Mouse (Mus musculus) layer of hippocampus, adult 8-10 months (tissue): ENCODE data around the gene Atp6v1g2. TPM values are rescaled to one million over a fixed set of nuclear protein-coding genes. Genes with fewer than 3 reads are reported as not detected.

ENCODE experiments used
- DNase-seq, 2 experiments: peaks; one replicate each; pipeline ENCODE4 v3.0.0; 2022; ENCODE audit warnings: low spot score in 2 of 2
- total RNA-seq, 4 experiments: library from RNA; stranded (reverse); gene quantifications; 2 replicates each; pipeline ENCODE4 v1.2.4; 2022

Atp6v1g2 gene
- total RNA-seq, 4 experiments from 2014 or later, result 592 to 630 (median 612) TPM

DNA sequence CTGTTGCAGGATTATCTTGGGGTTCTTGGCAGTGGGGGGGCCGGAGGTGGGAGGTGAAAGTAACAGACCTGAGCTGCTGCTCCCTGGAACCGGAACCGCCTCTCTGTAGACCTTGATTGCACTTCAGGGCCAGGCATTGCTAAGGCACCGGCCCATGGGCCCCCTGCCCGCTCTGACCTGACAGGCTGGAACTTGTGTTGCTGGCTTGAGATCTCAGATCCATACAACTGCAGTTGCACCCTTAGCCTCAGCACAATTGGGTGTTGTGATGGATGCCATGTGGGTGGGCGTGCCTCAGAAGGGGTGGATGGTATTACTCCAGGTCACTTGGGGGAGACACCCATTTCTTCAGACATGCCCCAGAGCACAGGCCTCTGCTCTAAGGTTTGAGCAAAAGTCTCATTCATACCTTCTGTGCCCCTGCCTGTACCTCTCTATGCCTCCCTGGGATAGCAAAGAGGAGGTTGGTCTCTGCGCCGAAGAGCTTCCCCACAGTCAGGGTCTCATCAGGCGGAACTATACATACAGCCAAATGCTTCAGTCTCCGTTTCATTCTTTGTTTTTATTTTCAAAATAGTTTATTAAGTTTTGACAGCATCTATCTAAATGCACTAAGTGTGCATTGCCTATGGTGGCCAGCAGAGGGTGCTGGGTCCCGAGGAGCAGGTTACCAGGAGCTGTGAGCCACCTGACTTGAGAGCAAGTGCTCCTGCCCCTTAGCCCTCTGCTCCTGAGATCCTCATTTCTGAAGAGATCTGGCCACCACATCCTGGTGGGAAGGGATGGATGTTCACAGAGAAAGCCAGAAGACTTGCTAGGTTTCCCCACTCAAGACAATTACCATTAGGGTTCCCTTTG is 21.0 kb downstream of the Atp6v1g2 start:
- DNase-seq, result no peak

DNA sequence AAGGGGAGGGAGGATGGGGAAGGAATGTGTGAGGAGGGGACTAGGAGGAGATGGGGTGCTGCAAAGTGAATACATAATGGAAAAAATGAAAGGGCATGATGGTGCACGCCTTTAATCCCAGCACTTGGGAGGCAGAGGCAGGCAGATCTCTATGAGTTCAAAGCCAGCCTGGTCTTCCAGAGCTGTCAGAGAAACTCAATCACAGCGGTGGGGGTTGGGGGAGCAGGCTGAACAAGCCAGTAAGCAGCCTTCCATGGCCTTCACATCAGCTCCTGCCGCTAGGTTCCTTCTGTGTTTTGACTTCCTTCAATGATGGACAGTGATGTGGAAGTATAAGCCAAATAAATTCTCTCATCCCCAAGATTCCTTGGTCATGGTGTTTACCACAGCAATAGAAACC is 21.8 kb downstream of the Atp6v1g2 start:
- no peak for DNase-seq

DNA sequence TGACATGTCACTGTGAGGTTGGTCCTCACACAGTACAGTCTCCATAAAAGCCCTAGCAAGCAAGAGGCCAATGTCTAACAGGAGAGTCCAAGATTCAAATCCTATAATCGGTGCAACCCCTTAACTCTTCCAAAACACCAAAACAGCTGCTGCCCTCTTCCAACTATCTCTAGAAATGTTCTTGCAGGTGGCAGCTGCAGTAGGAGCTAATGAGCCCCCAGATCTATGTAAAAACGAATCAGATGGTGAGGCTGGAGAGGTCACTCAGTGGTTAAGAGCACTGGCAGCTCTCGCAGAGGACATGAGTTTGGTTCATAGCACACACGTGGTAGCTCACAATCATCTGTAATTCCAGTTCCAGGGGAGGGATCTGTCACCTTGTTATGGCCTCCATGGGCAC is 22.2 kb downstream of the Atp6v1g2 start:
- no peak for DNase-seq

DNA sequence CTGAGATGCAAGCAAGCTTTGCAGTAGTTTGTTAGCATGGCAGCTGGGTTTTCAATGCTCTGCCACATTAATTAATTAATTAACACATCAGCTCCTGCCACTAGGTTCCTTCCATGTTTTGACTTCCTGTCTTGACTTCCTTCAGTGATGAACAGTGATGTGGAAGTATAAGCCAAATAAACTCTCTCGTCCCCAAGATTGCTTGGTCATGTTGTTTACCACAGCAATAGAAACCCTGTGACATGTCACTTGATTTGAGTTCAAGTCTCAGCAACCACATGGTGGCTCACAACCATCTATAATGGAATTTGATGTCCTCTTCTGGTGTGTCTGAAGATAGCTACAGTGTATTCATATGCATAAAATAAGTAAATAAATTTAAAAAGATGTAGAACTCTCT is 23.9 kb downstream of the Atp6v1g2 start:
- DNase-seq, result no peak

DNA sequence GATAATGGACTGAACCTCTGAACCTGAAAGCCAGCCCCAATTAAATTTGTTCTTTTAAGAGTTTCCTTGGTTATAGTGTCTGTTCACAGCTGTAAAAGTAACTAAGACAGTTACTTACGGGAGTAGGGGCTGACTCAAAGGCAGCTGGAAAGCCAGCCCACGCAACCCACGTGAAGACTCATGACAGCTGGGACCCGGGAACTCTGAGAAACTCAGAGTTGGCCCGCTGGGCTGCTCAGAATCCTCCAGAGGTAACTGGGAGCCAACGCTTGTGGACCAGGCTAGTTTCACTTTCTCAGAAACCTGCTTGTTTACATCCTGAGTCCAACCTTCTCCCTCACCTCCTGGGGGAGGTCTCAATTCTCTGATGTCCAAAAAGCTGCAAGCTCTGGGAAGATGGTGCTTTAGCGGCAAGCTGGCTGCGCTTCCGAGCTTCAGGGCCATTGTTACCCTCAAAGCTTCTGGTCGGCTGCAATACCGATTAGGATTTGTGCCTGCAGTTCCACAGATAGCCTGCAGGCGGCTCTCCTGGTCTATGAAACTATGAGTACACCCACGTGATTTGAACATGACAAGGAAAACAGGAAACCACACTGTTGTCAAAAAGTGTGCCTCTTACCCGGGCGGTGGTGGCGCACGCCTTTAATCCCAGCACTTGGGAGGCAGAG is 24.5 kb downstream of the Atp6v1g2 start:
- DNase-seq, result peak; percentile 91 to 98

DNA sequence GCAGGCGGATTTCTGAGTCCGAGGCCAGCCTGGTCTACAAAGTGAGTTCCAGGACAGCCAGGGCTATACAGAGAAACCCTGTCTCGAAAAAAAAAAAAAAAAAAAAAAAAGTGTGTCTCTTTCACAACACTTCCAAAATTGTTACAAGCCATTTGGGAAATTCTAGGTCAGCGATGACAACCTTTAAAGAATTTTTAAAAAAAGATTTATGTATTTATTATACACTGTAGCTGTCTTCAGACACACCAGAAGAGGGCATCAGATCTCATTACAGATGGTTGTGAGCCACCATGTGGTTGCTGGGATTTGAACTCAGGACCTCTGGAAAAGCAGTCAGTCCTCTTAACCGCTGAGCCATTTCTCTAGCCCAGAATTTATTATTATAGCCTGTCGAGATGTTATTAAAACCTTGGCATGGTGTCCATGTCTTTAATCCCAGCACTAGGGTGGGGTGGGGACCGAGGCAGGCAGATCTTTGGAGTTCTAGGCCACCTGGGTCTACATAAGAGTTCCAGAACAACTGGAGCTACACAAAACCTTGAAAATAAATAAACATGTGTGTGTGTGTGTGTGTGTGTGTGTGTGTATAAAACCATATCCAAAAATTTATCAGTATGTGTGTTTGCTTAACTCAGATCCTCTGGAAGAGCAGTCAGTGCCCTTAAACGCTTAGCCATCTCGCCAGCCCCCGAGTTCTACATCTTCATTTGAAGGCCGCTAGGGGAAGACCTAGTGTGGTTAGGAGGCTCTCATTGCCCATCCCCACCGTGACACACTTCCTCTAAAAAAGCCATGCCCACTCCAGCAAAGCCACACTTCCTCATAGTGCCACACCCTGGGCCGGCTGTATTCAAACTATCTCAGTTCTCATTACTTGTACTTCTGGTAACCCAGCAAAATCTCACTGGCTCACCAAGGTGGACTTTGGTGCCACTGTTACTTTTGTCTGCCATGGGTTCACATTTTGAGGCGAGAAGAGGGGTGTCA is 25.3 kb downstream of the Atp6v1g2 start:
- no peak for DNase-seq

DNA sequence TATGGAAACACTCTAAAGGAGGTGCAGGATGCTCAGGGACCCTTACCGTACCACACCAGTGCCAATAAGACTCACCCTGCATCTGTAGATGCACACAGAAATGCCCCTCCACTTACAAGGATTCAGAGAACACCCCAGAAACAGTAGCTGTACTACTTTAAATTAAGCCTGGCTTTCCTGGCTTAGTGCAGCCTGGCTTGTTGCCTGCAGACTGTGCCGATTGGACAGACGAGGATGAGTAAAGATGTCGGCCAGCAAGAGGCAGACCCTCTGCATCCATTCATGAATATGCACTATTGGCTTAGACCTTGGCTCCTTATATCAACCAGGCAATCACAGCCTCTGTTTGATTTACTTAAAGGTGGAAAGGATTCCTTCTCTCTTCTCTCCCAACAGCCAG is 26.2 kb downstream of the Atp6v1g2 start:
- no peak for DNase-seq

DNA sequence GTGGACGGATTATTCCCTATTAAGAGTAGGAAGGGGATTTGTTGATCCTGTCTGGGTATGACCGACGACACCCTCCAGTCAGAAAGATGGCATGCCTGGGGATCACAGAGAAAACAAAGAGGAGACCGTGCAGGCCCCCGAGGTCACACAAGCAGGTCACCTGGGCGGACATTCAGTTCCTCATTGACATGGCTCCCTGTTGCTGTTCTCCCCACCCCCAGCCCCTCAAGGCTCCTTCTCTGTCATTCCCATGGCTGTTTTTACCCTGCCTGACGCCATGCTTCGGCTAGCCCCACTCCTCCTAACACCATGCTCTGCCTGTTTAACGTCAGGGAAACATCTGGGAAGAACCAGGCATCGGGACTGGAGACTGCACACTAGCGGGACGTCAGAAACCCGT is 28.2 kb downstream of the Atp6v1g2 start:
- no peak for DNase-seq

DNA sequence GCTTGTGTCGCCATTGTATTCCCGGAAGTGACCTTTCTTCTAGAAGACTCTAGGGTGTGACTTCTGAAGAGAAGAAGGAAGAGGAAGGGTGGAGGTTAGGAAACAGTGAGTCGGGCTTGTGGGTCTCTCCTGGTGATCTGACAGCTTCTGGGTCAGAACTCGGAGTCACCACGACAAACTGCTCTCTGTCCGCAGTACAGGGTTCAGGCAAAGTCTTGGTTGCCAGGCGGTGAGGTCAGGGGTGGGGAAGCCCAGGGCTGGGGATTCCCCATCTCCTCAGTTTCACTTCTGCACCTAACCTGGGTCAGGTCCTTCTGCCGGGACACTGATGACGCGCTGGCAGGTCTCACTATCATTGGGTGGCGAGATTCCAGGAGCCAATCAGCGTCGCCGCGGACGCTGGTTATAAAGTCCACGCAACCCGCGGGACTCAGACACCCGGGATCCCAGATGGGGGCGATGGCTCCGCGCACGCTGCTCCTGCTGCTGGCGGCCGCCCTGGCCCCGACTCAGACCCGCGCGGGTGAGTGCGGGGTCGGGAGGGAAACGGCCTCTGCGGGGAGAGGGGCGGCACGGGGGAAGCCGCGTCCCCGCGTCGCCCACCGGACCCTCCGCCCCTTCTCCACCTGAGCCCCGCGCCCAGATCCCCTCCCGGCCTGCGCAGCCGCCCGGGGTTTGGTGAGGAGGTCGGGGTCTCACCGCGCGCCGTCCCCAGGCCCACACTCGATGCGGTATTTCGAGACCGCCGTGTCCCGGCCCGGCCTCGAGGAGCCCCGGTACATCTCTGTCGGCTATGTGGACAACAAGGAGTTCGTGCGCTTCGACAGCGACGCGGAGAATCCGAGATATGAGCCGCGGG is 29.4 kb downstream of the Atp6v1g2 start, which contains the start of gene H2-D1:
H2-D1 (plus strand) TSS at position 67 of the 859 bp plus-strand sequence.
- peak; percentile 89 to 97 for DNase-seq

DNA sequence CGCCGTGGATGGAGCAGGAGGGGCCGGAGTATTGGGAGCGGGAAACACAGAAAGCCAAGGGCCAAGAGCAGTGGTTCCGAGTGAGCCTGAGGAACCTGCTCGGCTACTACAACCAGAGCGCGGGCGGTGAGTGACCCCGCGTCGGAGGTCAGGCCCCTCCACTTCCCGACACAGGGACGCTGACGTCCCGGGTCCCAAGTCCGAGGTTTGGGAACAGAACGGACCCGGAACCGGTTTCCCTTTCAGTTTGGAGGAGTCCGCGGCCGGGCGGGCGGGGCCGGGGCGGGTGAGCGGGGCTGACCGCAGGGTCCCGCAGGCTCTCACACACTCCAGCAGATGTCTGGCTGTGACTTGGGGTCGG is 30.0 kb downstream of the Atp6v1g2 start:
- DNase-seq, result no peak

DNA sequence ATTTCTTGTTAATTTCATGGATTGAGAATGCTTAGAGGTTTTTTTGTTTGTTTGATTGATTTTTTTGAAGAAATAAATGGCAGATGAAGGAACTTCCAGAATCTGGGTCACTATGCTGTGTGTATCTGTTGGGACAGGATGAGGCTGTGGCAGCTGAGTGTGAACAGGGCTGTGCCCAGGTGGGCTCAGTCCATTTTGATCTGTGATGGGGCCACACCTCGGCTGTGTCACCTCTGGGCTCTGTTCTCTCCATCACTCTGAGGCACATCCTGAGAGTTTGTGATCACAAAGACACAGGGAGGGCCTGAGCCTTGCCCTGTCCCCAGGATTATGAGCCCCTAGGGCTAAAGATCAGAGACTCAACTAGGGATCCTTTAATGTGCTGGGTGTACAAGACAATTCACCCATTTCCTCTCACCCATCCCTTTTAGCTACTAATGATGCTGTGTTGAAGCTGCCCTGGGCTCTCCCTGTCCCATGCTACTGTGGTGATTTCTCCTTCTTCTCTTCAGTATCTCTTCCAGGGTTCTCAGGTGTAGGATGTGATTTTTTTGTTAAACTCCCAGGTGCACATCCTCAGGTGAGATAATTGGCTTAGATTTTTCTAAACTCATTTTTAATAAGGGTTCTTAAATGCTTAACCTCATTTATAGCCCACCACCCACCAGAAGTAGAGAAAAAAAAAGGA is 34.1 kb downstream of the Atp6v1g2 start:
- DNase-seq, result no peak

DNA sequence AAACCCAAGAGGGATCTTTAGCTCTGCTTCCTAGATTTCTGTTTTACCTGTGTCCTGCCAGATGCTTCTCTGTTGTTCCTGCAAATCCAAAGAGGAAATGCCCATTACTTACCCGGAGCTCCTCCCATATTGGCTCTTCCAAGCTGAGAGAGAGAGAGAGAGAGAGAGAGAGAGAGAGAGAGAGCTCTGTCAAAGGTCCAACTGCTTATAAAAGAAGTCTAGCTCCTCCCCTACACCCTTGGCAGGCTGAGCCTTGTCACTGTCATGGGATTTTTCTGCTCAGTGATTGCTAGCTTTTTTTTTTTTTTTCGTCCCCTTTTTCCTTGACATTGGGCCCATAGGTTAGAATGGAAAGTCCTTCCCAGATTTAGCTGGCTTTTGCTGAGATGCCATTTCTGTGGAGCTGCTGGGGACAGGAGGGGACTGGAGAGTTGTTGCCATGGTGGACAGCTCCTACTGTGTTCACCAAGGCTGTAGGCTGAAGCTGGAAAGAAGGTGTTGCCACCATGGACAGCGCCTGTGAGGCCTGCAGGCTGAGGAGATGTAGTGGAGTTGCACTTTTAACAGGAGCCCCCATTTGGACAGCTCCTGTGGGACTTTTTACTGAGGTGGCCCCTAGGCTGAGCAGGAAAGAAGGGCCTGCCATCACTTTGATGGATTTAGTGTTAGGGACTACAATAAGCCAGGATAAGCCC is 36.3 kb downstream of the Atp6v1g2 start:
- no peak for DNase-seq

DNA sequence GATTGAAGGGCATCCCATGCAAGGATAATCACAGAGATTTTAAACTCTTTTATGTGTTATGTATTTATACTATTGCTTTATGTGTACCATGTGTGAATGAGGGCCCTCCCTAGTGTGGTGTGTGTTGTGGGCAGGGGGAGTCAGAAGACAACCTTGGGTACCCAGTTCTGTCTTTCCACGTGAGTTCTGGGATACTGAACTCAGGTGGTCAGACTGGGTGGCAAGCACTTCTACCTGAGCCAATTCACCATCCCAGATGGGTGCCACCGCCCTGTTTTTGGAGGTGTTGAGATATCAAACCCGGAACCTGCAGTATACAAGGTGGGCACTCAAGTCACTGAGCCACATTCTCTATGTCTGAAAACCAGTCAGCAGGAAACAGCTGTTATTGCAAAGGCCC is 38.8 kb downstream of the Atp6v1g2 start:
- no peak for DNase-seq

DNA sequence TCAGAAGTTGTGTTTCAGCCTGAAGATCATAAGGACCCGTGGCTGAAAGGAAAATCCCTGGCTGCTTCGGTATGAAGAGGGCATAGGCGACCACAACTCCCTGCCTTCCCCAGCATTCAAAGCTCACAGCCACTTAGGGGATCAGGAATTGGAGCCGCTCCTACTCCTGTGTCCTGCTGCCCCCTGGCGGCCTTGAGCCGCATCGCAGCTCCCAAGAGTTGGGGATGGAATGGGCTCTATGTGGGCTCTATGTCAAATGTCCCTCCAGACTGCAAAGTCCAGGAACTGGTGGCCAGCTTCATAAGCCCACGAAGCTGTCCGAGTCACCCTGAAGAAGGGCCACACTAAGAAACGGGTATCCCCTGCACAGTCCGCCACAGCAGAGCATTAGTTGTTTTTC is 41.3 kb downstream of the Atp6v1g2 start:
- DNase-seq, result peak in 1 of 2 experiments; percentile 87

DNA sequence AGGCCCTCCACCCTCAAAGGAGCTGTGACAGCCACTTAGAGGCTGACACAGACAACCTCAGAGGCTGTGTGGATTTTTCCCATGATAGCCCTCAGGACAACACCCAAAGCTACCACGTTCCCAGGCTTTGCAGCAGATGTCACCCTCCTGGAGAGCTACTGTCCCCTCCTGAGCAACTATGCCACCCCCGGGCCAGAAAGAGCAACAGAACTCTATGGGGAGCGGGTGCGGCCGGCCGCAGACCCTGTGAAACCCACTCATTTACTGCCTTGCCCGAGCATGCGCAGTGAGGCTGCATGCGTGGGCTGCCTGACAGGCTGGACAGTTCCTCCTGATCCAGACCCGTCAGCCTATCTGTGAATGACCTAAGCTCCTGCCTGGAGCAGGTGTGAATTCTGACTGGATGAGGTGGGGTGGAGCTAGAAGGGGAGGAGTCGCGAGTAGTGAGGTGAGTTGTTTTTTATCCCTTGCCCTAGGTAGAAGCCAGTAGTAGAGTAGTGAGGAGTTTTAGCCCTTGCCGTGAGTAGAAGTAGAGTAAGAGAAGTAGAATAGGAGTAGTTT is 42.9 kb downstream of the Atp6v1g2 start:
- DNase-seq, result no peak

DNA sequence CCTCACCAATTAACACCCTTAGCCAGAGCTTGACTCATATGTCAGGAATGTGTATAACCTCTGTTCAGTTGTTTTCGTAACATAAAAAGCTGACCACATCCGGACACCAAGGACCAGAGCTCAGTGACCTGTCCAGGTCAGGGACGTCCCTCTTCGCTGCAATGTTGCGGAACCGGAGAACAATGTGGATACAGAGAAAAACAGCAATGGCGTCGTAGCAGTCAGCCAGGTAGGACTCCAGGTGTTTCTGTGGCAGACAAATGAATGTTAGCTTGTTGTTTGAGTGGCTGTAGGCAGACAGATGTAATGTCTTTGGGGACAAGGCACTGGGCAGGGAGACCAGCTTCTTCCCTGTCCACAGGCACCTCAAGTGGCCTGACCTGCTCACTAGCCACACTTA is 44.6 kb downstream of the Atp6v1g2 start:
- DNase-seq, result no peak

DNA sequence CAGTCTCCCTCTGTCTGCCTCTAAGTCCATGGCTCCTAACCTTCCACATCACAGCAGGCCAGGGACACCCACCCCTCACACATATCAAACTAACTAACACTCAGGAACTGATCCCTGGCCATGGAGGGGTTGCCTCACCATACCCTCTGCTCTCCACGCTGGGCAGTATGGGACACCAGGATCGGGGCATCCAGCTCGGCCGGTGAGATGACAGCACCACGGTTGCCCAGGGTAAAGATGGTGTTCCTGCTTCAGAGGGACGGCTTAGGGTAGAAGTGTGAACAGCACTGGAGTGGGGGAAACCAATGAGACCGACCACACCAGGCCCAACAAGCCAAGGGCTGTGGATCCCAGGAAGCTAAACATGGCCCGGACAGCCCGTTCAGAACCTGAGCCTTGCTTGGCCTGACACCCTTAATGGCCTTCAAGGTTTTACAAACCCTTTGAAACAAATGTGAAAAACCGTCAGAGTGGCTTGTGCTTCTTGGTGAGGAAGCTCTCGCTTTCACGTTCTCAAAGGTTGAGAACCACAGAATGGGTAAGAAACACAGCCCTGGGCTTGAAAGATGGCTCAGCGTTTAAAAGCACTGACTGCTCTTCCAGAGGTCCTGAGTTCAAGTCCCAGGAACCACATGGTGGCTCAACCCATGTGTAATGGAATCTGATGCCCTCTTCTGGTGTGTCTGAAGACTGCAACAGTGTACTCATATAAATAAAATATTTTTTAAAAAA is 45.7 kb downstream of the Atp6v1g2 start:
- no peak for DNase-seq

DNA sequence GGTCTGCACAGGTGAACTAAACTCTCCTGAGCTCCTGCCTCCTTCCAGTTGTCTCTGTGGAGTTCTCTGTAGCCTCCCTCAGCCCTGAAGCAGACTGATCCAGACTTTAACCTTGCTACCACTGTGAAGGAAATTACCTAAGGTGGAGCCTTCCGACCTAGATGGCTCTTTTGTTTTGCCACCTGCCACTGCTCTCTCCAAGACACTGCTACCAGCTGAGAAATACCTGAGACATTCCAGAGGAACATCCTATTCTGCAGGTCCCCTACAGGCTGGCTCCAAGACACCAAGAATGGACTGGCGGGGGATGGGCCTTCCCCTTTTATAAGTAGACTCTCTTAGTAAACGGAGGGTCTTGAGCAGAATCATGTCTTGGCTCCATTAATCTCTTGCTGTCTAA is 46.8 kb downstream of the Atp6v1g2 start:
- DNase-seq, result no peak
